Mouse (Mus musculus) heart, embryonic 10.5 days (tissue): ENCODE data around the gene H2al1e. TPM values are rescaled to one million over a fixed set of nuclear protein-coding genes. Genes with fewer than 3 reads are reported as not detected.
"Not testable (repeated sequence)": the region's sequence is repeated elsewhere in the genome, so short reads cannot be mapped to it uniquely, and the experiment has no call there.

Experiments used
- DNase-seq: peaks from one replicate; pipeline ENCODE4 v3.0.0-alpha.2; 2017; ENCODE audit warnings: low spot score
- H3K27ac ChIP-seq: fragments of 300-500 bp; sonication (generic); 2 replicates; pipeline ENCODE4 v1.5.1; 2016; ENCODE audit warnings: mild to moderate bottlenecking
- H3K27me3 ChIP-seq: fragments of 300-500 bp; sonication (generic); 2 replicates; pipeline ENCODE4 v1.6.1; 2016; ENCODE audit warnings: mild to moderate bottlenecking; ENCODE audit not compliant: poor library complexity, insufficient read depth, severe bottlenecking
- H3K36me3 ChIP-seq: fragments of 300-500 bp; sonication (generic); 2 replicates; pipeline ENCODE4 v1.6.1; 2016; ENCODE audit warnings: mild to moderate bottlenecking, moderate library complexity
- H3K4me1 ChIP-seq: fragments of 300-500 bp; sonication (generic); 2 replicates; pipeline ENCODE4 v1.6.1; 2016; ENCODE audit warnings: mild to moderate bottlenecking
- H3K4me3 ChIP-seq: fragments of 300-500 bp; sonication (generic); 2 replicates; pipeline ENCODE4 v1.5.1; 2016; ENCODE audit warnings: mild to moderate bottlenecking, moderate library complexity
- H3K9me3 ChIP-seq: fragments of 300-500 bp; sonication (generic); 2 replicates; pipeline ENCODE4 v1.6.1; 2016; ENCODE audit warnings: mild to moderate bottlenecking, moderate library complexity
- WGBS: fragments of 180-500 bp; shearing (Covaris S2); methylation state at CpG from one replicate; pipeline ENCODE4 v1.1.7; 2016; 5-methylcytosine and 5-hydroxymethylcytosine counted together
- polyA plus RNA-seq: library from polyadenylated mRNA; unstranded; fragments of >200 nt; fragmentation: Nextera tagmentation; extraction: Ambion mirVana; gene quantifications from 2 replicates; pipeline ENCODE4 v1.2.1, GENCODE M21; 2016

The H2al1e gene
- polyA plus RNA-seq, result not detected in 2 replicates

GRCm38 (mm10) chrX:11311634-11312033, at the start of gene H2al1e:
Gene H2al1e (plus strand): TSS chrX:11311934.
- H3K27ac ChIP-seq, DNase-seq, H3K27me3 ChIP-seq, H3K36me3 ChIP-seq, H3K4me3 ChIP-seq, H3K4me1 ChIP-seq, H3K9me3 ChIP-seq: not testable (repeated sequence)
- no CpG with 5 or more reads among the region's 3 CpGs for WGBS

- 73% methylated on average over 8 of the region's 8 CpGs for WGBS
- DNase-seq, result no peak
- Histone ChIP-seq H3K4me1 (no peaks in the 10 kb centered on the region), H3K36me3 (no peaks in the 10 kb centered on the region), H3K9me3 (no peaks in the 10 kb centered on the region), H3K4me3 (no peak overlapping the region), H3K27ac (no peak overlapping the region), H3K27me3 (peaks cover 20% of the 10 kb centered on the region; the same call in 1 of the 2 replicates)
Measured at GRCm38 (mm10) chrX:11264918-11265317, 46.8 kb upstream of the H2al1e start.

GRCm38 (mm10) chrX:11267791-11268190, 43.9 kb upstream of the H2al1e start:
- Histone ChIP-seq H3K9me3 (no peaks in the 10 kb centered on the region), H3K4me1 (no peaks in the 10 kb centered on the region), H3K4me3 (no peak overlapping the region), H3K36me3 (no peaks in the 10 kb centered on the region), H3K27ac (no peak overlapping the region), H3K27me3 (peaks cover 20% of the 10 kb centered on the region; the same call in 1 of the 2 replicates)
- DNase-seq, result no peak
- 57% methylated on average over 7 of the region's 7 CpGs for WGBS

GRCm38 (mm10) chrX:11269074-11269473, 42.7 kb upstream of the H2al1e start:
- 73% methylated on average over 3 of the region's 3 CpGs for WGBS
- no peaks in the 10 kb centered on the region for H3K4me1 ChIP-seq
- no peak for DNase-seq
- peaks cover 20% of the 10 kb centered on the region; the same call in 1 of the 2 replicates for H3K27me3 ChIP-seq
- no peak overlapping the region for H3K4me3 ChIP-seq
- no peak overlapping the region for H3K27ac ChIP-seq
- H3K9me3 ChIP-seq, result no peaks in the 10 kb centered on the region
- H3K36me3 ChIP-seq, result no peaks in the 10 kb centered on the region

GRCm38 (mm10) chrX:11273190-11273589, 38.5 kb upstream of the H2al1e start:
- peaks cover 19% of the 10 kb centered on the region; the same call in 1 of the 2 replicates for H3K27me3 ChIP-seq
- H3K4me1 ChIP-seq, result no peaks in the 10 kb centered on the region
- no peaks in the 10 kb centered on the region for H3K36me3 ChIP-seq
- no peak overlapping the region for H3K4me3 ChIP-seq
- no peak overlapping the region for H3K27ac ChIP-seq
- 76% methylated on average over 3 of the region's 3 CpGs for WGBS
- no peaks in the 10 kb centered on the region for H3K9me3 ChIP-seq
- no peak for DNase-seq

GRCm38 (mm10) chrX:11277083-11277482, 34.7 kb upstream of the H2al1e start:
- Histone ChIP-seq H3K9me3 (no peaks in the 10 kb centered on the region), H3K4me1 (no peaks in the 10 kb centered on the region), H3K27ac (no peak overlapping the region), H3K36me3 (no peaks in the 10 kb centered on the region), H3K4me3 (no peak overlapping the region), H3K27me3 (peaks cover 8% of the 10 kb centered on the region; the same call in 1 of the 2 replicates)
- WGBS, result 73% methylated on average over 6 of the region's 6 CpGs
- DNase-seq, result no peak

- H3K4me3 ChIP-seq, result no peak overlapping the region
- no peak for DNase-seq
- H3K9me3 ChIP-seq, result no peaks in the 10 kb centered on the region
- H3K27ac ChIP-seq, result no peak overlapping the region
- no peaks in the 10 kb centered on the region for H3K36me3 ChIP-seq
- H3K4me1 ChIP-seq, result no peaks in the 10 kb centered on the region
- peaks cover 8% of the 10 kb centered on the region; the same call in 1 of the 2 replicates for H3K27me3 ChIP-seq
- WGBS, result 82% methylated on average over 2 of the region's 2 CpGs
Measured at GRCm38 (mm10) chrX:11280741-11281140, 31.0 kb upstream of the H2al1e start.

GRCm38 (mm10) chrX:11288306-11288882, 23.3 kb upstream of the H2al1e start:
- Histone ChIP-seq H3K27ac (no peak overlapping the region), H3K4me3 (no peak overlapping the region), H3K27me3 (peaks cover 16% of the 10 kb centered on the region; the same call in 1 of the 2 replicates), H3K9me3 (no peaks in the 10 kb centered on the region), H3K36me3 (no peaks in the 10 kb centered on the region), H3K4me1 (no peaks in the 10 kb centered on the region)
- WGBS, result 57% methylated on average over 14 of the region's 14 CpGs
- no peak for DNase-seq

- 58% methylated on average over 4 of the region's 4 CpGs for WGBS
- peaks cover 22% of the 10 kb centered on the region; the same call in 1 of the 2 replicates for H3K27me3 ChIP-seq
- H3K27ac ChIP-seq, result no peak overlapping the region
Measured at GRCm38 (mm10) chrX:11289244-11289643, 22.5 kb upstream of the H2al1e start.

GRCm38 (mm10) chrX:11298957-11299356, 12.8 kb upstream of the H2al1e start, which contains the start of gene H2al1a:
Gene H2al1a (plus strand): TSS chrX:11299257.
- not testable (repeated sequence) for H3K4me1 ChIP-seq, H3K27me3 ChIP-seq, H3K27ac ChIP-seq, H3K9me3 ChIP-seq, DNase-seq, H3K36me3 ChIP-seq, H3K4me3 ChIP-seq
- WGBS, result no CpG with 5 or more reads among the region's 3 CpGs

More at GRCm38 (mm10) chrX:11289244-11289643, 22.5 kb upstream of the H2al1e start:
- Histone ChIP-seq H3K4me3 (no peak overlapping the region), H3K4me1 (no peaks in the 10 kb centered on the region), H3K36me3 (no peaks in the 10 kb centered on the region), H3K9me3 (no peaks in the 10 kb centered on the region)
- no peak for DNase-seq

- not testable (repeated sequence) for H3K4me3 ChIP-seq, H3K9me3 ChIP-seq, H3K27ac ChIP-seq, DNase-seq, H3K36me3 ChIP-seq, H3K27me3 ChIP-seq, H3K4me1 ChIP-seq
- WGBS, result 76% methylated on average over 1 of the region's 3 CpGs
Measured at GRCm38 (mm10) chrX:11302132-11302531, 9.6 kb upstream of the H2al1e start, which contains the start of gene H2al1b. Gene H2al1b (plus strand): TSS chrX:11302432.

GRCm38 (mm10) chrX:11305355-11305754, 6.4 kb upstream of the H2al1e start, which contains the start of gene H2al1c:
Gene H2al1c (plus strand): TSS chrX:11305655.
- H3K36me3 ChIP-seq, H3K4me3 ChIP-seq, H3K9me3 ChIP-seq, DNase-seq, H3K27ac ChIP-seq, H3K4me1 ChIP-seq, H3K27me3 ChIP-seq: not testable (repeated sequence)
- WGBS, result 83% methylated on average over 2 of the region's 6 CpGs

GRCm38 (mm10) chrX:11308524-11308923, 3.2 kb upstream of the H2al1e start, which contains the start of gene H2al1d:
Gene H2al1d (plus strand): TSS chrX:11308824.
- not testable (repeated sequence) for H3K27me3 ChIP-seq, H3K9me3 ChIP-seq, H3K36me3 ChIP-seq, H3K27ac ChIP-seq, H3K4me3 ChIP-seq, DNase-seq, H3K4me1 ChIP-seq
- no CpG with 5 or more reads among the region's 6 CpGs for WGBS
